Mouse (Mus musculus): Measurements from ENCODE around the gene Taar6.

Gene Taar6

DNA sequence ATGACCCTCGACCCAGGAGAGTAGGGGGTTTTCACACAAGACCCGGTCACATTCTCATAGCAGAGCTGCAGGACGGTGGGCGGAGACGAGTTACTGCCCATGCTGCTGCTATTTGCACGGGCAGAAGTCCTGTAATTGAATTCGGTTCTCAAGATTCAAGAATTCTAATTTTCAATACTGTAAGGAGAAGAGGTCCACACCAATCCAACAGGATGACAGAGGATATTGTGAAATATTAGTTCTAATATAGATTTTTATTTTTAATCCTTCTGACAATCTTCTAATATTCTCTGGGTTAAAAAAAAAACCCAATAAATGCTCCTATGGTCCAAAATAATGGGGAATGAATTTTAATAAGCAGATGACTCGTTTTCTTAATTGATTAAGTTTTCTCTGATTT is at the start of gene Taar6:
Gene Taar6 (minus strand): TSS at position 101 of the 400 bp plus-strand sequence.
- no peak for DNase-seq

DNA sequence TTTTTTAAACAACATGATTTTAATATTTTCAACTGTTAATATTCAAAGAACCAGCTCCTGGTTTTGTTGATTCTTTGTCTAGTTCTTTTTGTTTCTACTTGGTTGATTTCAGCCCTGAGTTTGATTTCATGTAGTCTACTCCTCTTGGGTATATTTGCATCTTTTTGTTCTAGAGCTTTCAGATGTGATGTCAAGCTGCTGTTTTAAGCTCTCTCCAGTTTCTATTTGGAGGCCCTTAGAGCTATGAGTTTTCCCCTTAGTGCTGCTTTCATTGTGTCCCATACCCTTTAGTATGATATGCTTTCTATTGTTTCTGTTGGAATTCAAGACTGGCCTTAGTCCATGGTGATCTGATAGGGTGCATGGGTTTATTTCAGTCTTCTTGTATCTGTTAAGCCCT is 45.9 kb upstream of the Taar6 start:
- no peak for DNase-seq

DNA sequence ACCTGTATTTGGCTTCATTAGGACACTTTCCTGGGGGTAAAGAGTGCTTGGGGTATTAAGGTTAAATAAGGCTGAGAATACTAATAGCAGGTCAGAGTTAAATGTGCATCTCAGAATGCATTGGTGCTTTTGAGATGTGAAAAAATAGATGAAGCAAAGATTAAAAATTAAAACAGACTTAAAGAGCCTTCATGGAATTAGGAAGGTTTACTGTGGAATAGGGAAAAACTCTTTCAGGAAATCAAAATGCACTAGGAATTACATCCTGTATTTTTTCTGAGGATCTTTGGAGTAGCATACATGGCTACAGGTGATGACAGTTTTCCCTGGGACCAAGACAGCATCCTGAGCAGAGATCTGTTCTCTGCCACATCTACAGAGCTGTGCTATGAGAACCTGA is 41.5 kb upstream of the Taar6 start, which contains the start of gene Taar7d:
Gene Taar7d (plus strand): TSS at position 301 of the 400 bp plus-strand sequence.
- DNase-seq: no peak

DNA sequence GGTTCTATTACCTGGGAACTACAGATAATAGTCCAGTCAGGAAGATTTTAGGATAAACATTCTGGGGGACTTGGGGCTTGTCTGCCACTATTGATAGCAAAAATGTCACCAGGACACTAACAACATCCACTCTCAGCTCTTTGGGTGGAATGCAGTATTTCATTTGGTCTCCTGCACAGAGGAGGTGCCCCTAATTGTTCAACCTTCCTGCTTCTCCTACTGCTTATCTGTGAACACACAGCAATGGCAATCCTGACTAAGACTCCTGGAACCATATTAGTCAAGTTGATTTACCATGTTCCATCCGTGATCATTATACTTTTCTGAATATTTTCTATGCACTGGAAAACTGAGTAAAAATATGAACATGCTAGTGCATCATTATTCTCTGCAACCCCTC is 22.7 kb upstream of the Taar6 start:
- no peak for DNase-seq

DNA sequence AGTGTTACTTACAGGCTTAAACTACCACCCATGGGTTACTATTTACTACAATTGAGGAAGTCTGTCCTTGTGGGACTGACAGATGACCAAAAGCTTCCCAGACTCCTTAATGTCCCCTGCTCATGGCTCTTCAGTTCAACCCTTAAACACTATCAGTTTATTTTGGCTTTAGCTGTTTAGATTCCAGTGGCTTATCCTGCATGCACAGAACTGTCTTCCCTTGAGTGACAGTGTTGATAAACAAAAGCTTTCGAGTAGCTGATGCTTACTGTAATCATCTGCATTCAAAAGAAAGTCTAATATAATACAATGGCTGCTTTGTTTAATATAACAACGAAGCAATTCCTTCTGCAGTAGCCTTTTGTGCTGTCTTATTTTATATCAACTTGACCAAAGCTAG is 21.6 kb upstream of the Taar6 start:
- DNase-seq: no peak

DNA sequence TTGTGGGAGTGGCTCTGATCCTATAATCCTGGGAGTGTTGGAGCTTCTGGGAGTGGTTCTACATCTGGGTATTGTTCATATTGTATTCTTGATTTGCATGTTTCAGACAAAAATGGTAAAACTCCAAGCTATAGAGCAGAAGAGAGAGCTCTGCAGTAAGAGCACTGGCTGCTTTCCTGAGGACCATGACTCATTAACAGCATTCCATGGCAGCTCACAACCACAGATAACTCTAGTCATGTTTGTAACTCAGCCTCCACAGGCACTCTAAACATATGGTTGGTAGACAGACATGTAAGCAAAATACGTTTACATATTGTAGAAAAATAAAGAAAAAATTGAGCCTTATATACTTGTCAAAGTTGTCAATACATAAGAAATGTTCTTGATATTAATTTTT is 21.0 kb upstream of the Taar6 start:
- no peak for DNase-seq

DNA sequence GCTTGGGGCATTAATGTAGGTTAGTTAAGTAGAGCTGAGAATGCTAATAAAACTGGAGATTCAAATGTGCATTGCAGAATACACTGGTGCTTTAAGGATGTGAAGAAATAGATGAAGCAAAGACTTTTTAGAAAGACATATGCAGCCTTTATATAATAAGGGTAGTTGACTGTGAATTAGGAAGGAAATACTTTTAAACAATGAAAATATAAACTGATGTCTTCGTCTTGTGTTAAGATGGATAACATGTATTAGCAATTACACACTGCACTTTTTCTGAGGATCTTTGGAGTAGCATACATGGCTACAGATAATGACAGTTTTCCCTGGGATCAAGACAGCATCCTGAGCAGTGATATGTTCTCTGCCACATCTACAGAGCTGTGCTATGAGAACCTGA is 14.2 kb upstream of the Taar6 start, which contains the start of gene Taar7b:
Gene Taar7b (plus strand): TSS at position 301 of the 400 bp plus-strand sequence.
- no peak for DNase-seq

DNA sequence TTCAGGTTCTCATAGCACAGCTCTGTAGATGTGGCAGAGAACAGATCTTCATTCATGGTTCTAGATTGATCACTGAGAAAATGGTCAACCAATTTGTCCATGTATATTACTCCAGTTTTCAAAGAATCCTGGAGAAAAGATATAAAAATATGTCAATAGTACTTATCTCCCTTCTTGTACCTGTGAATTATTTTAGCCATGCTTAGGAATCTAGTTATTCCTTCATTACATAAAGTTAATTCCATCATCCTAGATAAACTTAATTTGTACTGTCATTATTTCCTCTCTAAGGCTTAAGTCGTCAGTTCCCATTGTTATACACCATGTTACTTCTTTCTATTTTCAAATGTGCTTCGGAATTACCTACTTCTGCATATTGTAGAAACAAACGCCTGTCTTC is 7.9 kb upstream of the Taar6 start, which contains the start of gene Taar7a:
Gene Taar7a (minus strand): TSS at position 101 of the 400 bp plus-strand sequence.
- DNase-seq: no peak

DNA sequence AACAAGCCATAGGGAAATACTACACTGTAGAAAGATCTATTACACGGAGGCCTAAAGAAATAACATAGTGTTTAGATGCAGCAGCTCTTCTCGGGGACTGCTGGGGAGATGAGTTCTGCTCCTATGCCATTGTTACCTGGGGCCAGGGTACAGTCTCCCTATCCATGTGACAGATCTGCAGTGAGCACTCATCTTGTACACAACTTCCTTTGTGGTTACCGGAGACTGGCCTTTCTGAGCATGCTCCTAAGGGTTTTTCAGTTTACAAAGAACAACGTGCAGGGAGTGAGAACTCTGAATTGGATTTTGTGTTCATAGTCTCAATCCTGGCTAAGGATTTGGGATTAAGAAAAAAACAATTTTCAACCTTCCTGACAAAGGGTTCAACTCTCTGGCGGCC is 973 bp upstream of the Taar6 start:
- no peak for DNase-seq

DNA sequence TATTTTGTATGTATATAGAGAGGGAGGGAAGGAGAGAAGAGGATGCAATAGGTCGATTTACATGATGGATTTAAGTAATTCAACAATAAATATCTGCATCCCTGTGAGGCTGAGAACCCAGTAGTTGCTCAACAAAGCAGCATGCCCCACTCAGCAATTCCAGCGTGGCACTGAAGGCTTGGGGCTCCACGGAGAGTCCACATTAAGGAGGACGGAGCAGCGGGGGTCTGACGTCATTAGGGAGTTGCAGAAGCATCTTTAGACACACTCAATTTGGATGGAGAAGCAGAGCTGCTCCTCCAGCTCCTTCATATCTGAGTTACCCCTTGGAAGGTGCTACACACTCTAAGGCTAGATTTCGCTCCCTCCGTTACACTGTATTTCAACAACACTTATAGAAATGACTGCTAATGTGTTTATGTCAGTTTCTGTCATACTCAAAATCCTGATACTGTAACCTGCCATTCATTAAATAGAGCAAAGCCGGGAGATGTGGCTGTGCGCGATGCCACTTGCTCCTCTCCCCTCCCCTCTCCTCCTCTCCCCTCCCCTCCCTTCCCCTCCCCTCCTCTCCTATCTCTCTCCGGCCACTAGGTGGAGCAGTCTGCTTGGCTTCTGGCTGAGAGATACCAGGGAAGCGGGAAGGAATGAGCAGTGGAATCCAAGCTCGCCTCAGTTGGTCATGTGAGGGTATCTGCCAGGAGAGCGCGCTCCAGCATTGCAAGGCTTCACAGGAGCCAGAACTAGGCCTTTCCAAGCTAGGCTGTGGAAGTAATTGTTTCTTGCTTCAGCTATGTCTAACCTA is 6.3 kb downstream of the Taar6 start:
- peak; percentile 68 for DNase-seq

DNA sequence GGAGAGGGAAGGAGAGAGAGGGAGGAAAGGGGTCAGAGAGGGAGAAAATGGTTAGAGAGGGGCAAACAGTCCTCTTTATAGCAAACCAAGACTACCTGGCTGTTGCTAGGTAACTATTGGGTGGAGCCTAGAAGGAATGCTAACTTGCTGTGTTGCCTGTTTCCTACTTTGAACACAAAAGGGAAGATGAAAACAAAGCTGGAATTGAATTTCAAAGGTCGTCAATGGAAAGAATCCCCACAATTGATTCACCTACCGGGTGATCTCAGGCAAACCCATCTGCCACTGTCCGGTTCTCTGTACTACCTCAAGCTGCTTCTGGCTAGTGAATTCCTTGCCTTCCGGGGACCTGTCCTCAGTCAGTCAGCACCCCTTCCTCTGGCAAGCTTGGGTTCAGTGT is 7.5 kb downstream of the Taar6 start:
- no peak for DNase-seq

DNA sequence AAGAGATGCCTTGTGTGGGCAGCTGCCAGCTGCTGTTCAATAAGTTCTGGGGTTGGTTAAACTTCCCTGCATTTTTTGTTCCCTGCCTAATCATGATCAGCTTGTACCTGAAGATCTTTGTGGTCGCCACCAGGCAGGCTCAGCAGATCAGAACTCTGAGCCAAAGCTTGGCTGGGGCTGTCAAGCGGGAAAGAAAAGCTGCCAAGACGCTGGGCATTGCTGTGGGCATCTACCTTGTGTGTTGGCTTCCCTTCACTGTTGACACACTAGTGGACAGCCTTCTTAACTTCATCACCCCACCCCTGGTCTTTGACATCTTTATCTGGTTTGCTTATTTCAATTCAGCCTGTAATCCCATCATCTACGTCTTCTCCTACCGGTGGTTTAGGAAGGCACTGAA is 14.2 kb downstream of the Taar6 start:
- DNase-seq: no peak

DNA sequence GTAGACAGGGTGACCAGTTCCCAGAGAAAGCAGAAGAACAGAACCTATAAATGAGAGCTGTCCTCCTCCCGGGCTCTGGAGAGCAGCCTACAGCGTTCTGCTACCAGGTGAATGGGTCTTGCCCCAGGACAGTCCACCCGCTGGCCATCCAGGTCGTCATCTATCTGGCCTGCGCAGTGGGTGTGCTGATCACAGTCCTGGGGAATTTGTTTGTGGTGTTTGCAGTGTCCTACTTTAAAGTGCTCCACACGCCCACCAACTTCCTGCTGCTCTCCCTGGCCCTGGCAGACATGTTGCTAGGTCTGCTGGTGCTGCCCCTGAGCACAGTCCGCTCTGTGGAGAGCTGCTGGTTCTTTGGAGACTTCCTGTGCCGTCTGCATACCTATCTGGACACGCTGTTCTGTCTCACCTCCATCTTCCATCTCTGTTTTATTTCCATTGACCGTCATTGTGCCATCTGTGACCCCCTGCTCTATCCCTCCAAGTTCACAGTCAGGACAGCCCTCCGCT is 14.7 kb downstream of the Taar6 start, which contains the start of gene Taar5:
Gene Taar5 (plus strand): TSS at position 51 of the 510 bp plus-strand sequence.
- DNase-seq: no peak

DNA sequence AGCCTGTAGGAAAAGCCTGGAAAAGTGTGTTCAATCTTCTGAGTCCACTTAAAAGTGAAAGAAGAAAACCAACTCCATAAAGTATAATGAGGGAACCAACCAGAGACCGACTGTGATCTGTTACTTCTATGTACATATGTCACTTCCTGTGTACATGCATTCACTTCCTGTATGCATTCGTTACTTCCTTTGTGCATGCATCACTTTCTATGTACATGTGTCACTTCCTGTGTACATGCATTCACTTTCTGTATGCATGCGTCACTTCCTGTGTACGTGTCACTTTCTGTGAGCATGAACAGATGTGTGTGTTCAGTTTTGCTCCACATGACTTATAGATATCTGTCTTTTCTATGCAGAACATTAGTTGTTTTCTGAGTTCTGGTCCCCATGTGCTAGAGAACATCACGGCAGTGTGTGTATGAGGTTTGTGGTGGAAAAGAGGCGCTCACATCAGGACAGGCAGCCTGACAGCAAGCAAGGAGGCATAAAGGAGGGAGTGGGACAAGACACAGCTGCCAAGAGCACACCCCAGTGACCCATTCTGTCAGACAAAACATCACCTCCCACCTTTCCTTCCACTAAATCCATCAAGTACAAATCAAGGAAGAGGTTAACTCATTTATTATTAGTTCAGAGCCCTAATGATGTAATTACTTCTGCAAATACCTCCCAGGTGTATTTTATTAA is 20.4 kb downstream of the Taar6 start:
- DNase-seq: no peak

DNA sequence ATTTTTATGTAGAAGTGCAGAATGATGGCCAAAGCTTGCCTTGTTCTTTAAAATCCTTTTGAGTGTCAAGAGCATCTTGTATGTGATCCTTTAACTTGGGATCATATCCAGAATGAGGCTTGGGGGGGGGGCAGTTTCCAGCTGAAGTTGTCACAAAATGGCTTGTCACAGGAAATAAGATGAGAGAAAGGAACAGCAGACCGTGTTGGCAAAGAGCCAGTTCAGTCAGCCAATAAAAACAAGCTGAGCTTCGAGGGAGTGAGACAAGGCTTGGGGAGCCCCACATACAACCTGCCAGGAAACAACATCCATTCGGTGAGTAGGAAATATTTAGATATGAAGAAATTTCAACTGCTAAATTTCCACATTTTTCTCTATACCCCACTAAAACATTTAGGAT is 22.0 kb downstream of the Taar6 start:
- DNase-seq: no peak

DNA sequence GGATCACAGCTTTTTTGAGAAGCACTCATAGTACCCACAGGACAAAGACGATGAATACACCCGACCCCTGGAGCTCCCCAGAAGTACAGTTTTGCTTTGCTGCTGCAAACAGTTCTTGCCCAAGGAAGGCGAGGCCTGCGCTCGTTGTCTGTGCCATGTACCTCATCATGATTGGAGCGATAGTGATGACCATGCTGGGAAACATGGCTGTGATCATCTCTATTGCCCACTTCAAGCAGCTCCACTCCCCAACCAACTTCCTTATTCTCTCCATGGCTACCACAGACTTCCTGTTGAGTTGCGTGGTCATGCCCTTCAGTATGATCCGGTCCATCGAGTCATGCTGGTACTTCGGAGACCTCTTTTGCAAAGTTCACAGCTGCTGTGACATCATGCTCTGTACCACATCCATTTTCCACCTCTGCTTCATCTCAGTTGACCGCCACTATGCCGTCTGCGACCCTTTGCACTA is 25.0 kb downstream of the Taar6 start, which contains the start of gene Taar4:
Gene Taar4 (plus strand): TSS at position 51 of the 472 bp plus-strand sequence.
- no peak for DNase-seq

DNA sequence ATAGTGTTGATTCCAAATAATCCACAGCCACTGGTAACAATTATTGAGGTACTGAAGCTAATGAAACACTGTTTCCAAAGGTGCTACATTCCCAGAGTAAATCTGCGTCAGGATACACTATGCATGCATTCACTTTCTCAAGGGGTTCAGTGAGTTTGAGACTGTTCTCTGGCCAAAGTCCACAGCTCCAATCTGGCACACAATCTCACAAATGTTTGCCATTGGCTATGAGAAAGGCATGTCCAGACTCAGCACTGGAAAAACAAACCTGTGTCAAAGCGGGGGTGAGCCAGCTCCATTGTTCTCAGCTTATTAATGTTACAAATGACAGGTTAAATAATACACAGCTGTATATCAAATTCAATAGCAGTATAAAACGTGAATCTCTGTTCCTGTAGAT is 26.4 kb downstream of the Taar6 start:
- DNase-seq: no peak

DNA sequence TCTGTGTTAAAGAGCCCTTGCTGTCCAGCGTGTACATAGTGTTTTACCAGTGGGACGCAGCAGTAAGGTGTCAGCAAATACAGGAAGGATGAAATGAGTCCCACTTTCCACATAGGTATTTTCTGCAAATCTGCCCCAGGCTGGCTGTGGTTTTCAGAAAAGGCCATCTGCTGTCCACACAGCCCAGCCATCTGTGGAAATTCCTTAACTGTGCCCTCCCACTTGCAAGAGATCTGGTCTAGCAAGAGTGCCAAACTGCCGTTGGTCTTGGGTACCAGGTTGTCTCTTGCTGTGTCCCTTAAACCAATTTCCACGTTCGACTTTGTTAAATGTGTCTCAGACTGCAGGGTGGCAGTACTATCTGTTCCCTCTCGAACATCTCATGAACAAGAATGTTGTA is 33.7 kb downstream of the Taar6 start:
- no peak for DNase-seq

DNA sequence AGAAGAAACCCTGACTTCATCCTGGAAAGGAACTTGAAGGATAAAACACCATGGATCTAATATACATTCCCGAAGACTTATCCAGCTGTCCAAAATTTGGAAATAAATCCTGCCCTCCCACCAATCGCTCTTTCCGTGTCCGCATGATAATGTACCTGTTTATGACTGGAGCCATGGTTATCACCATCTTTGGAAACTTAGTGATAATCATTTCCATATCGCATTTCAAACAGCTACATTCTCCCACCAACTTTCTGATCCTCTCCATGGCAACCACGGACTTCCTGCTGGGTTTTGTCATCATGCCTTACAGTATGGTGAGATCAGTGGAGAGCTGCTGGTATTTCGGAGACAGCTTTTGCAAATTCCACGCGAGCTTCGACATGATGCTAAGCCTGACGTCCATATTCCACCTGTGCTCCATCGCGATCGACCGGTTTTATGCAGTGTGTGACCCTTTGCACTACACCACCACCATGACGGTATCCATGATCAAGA is 35.9 kb downstream of the Taar6 start, which contains the start of gene Taar3:
Gene Taar3 (plus strand): TSS at position 51 of the 498 bp plus-strand sequence.
- DNase-seq: no peak

DNA sequence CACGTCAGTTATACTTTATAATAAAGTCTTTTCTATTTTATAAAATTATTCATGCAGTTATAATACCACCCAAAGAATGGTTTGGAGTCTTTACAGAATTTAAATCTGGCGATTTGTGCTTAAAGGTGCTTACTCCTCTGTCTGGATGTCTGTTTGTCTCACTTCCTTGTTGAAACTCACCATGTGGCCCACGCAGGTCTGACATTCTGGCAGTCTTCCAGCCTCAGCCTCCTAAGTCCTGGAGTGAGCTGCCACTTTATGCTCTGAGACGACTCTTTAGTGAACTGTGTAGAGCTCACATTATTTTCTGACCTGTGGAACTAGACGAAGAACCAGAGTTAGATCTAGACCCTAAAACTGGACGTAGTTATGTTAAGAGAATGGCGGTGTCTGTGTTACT is 37.4 kb downstream of the Taar6 start:
- no peak for DNase-seq

DNA sequence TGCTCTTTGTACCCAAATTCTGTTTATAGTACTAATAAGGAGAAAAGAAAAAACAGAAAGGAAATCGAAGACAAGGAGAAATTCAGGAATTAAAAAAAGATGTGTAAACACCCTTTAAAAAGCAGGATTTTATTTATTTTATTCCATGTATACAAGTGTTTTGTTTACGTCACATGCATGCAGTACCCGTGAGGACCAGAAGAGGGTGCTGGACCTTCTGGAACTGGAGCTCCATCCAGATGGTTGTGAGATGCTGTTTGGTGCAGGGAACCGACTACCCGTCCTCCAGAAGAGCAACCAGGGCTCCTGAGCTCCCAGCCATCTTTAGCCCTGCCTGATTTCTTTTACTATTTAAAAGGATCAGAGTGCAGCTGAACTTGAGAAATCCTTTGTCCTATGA is 43.0 kb downstream of the Taar6 start:
- DNase-seq: peak; percentile 20

DNA sequence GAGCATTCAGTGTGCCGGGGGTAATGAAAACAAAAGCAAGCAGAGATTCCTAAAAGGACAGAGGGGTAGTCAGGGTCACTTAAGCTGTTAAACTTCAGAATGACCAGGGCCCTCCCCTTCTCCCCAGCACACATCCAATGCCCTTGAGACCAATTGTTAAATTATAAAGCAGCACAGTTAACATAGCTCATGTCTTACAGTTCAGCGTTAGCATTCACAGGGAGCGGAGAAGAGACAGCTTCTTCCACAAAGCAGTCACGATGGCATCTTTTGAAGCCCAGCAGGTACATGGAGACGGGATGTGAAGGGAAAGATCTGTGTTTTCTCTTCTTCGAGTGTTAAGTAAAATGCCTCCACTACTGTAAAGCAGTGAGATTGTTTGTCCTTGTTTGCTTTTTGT is 47.1 kb downstream of the Taar6 start, which contains the start of gene Taar2:
Gene Taar2 (plus strand): TSS at position 261 of the 400 bp plus-strand sequence.
- DNase-seq: no peak

DNA sequence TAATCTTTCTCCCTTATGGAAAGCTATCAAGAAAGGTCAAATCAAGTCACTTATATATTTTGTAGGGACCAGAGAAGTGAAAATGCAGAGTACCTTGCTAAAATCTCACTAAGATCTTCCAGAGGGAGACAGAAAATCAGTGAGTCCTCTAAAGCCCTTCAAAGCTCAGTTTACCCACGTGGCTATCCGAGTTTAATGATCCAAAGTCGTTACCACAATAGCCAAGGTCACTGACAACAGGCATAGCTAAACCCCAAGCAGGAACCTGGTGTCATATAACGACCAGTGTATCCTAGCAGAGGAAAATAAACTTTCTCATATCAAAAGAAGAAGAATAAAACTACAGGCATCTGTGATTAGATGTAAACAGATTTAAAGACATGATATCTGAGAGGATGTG is 47.8 kb downstream of the Taar6 start:
- DNase-seq: no peak
